In the genomic region with DNA sequence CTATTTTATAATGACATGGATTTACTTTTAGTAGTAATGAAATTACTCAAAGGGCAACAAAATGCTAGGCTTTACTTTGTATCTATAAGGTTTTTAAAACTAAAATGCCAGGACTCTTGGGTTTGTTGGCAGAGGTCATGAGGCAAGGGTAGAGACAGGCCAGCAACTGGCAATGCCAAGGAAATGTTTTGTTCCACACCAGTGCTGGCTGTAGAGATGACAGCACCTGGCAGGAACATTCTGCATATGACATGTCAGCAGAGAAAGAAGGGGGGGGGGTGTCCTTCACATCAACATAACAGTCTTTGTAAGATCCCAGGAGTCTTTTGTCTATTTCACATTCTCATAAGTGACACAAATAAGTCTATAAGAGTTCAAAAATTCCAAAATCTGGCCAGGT, we compare ENCODE assay signal across 17 mouse cellular contexts.
DNase-seq lines count a peak whose midpoint lies in the region; TF ChIP-seq lines count a peak whose summit lies in the region.
"Had no signal": no experiment of that assay in that cellular context is flagged by ENCODE, and none has a peak within 500 bp of the region (broad histone marks: within the 10 kb centered on the region; RNA-seq: fewer than 3 reads in every experiment).

No protein-coding gene starts in this region.

- no peak for DNase-seq in gastrocnemius, adult 2 months
- DNase-seq in gastrocnemius, postnatal 10 days, result no peak
- peak; percentile 38 to 53 for DNase-seq in heart, adult 18-20 months
- no peak for DNase-seq in heart, adult 9 months (ENCODE audit: low spot score in 2 of 2)
- no peak for DNase-seq in layer of hippocampus, adult 2 months (ENCODE audit: low spot score in 2 of 2)
- DNase-seq in layer of hippocampus, adult 18-20 months (ENCODE audit: low spot score in 2 of 2), result no peak
- DNase-seq: adrenal gland, adult 8-10 months; adrenal gland, postnatal 14 days; adrenal gland, postnatal 36 days; B cell, adult 2 months; cerebellum, adult 11-12 months; cerebellum, adult 2 months; cerebellum, adult 9-10 months had no signal

- no peak overlapping the region for H3K4me3 ChIP-seq in gastrocnemius, adult 2 months
- H3K4me3 ChIP-seq in layer of hippocampus, adult 2 months, result no peak overlapping the region
- H3K4me3 ChIP-seq: embryonic facial prominence, embryonic 10.5 days; embryonic facial prominence, embryonic 12.5 days; forebrain, embryonic 13.5 days; forebrain, embryonic 15.5 days had no signal

- intact Hi-C loops in gastrocnemius, adult 2 months (cut with DNase I), result loop anchor here (5.0 kb wide), 2 partner anchors 33 to 68 kb away; no protein-coding TSS in a partner anchor

- no peak for TF ChIP-seq CTCF in gastrocnemius, adult 2 months (IDR thresholded peaks at IDR 0.05)
- TF ChIP-seq CTCF in layer of hippocampus, adult 2 months (conservative IDR thresholded peaks at IDR 0.05), result no peak

- 0 out of 2 replicates have a peak overlapping the region, but pooled peaks have one; percentile 4 for H3K27ac ChIP-seq in gastrocnemius, adult 2 months
- peak overlapping the region; percentile 50; the same call in 1 of the 2 replicates for H3K27ac ChIP-seq in layer of hippocampus, adult 2 months
- H3K27ac ChIP-seq: embryonic facial prominence, embryonic 10.5 days; embryonic facial prominence, embryonic 12.5 days had no signal

Comparison
In these comparisons a context has a peak if more than half of its experiments do, and no peak if none do; other contexts are left out.
1. DNase-seq: peak in heart, adult 18-20 months (2 of 2); none in gastrocnemius, adult 2 months (single experiment), gastrocnemius, postnatal 10 days (single experiment), heart, adult 9 months (0 of 2), layer of hippocampus, adult 2 months (0 of 2) and layer of hippocampus, adult 18-20 months (0 of 2).